Mouse (Mus musculus) left cerebral cortex, postnatal 4 days (tissue): ENCODE measurements around the gene Zfp993. TPM values are rescaled to one million over a fixed set of nuclear protein-coding genes. Genes with fewer than 3 reads are reported as not detected.
"Not testable (repeated sequence)": the region's sequence is repeated elsewhere in the genome, so short reads cannot be mapped to it uniquely, and the experiment has no call there.

Experiments used
- DNase-seq: peaks from one replicate; pipeline ENCODE4 v3.0.0-alpha.2; 2022
- intact Hi-C: fragments of 180-260 bp; cut with DNase I; formaldehyde crosslinking; loops from one replicate; pipeline ENCODE4 v1.15.1; 2025
- total RNA-seq, 2 experiments: library from RNA; stranded (reverse); gene quantifications; 2 replicates each; pipeline ENCODE4 v1.2.3; 2021

Gene Zfp993
- 1 to 10 TPM; 5.8 to 6.0 TPM for total RNA-seq

DNA sequence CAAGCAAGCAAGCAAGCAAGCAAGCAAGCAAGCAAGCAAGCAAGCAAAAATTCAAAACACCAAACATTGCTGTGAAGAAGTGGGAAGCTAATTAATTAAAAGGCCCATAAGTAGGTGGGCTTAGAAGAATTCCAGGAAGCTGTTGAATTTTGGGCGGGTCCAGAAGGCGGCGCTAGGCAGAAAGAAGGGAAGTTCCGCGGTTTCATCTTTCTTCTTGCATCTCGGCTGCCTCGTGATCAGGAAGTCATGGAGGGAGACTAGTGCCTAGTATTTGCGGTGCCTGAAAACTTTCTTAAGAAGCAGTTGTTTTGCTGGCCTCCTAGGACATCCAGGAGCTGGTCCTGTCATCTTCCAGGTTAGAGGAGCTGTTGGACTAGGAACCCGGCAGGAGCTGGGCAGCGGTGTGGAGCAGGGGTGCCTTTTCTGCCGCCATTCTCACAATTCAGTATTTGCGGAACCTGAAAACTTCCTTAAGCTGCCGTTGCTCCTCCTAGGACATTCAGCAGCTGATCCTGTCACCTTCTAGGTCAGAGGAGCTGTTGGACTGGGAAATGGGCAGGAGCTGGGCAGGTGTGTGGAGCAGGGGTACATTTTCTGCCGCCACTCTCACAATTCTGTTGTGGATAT, at the start of gene Zfp993:
TSS of gene Zfp993 (plus strand) at position 188 of the 627 bp plus-strand sequence.
- DNase-seq, intact Hi-C loops: not testable (repeated sequence)

GRCm38 (mm10) chr4:146579905-146580873, 30.6 kb upstream of the Zfp993 start:
- intact Hi-C loops: not testable (repeated sequence)

DNA sequence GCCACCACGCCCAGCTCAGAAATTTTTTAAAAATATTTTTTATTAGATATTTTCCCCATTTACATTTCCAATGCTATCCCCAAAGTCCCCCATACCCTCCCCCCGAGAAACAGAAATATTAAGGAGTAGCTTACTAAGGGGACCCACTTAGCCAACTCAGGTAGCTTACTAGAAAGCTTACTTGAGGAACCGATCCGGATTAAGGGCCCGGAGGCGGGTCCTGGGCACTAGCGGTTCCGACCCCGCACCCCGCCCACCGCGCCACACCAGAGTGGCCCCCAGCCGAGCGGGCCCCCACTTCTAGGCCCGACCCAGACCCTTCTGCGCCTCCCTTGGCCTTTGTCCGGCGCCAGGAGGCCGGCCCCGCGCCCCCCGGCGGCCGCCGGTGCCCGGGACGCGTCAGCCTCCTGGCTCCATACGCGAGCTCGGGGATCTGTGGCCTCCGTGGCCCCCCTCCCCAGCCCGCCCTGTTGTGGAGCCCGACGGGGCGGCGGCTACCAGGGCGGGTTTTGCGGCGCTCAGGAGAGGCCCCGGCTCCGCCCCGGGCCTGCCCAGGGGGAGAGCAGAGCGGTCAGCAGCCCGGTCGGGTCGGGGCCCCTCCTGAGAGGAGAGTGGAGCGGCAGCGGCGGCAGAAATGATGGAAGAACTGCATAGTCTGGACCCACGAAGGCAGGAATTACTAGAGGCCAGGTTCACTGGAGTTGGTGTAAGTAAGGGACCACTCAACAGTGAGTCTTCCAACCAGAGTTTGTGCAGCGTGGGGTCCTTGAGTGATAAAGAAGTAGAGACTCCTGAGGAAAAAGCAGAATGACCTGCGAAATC, 7.0 kb upstream of the Zfp993 start:
- not testable (repeated sequence) for DNase-seq

More at GRCm38 (mm10) chr4:146579905-146580873, 30.6 kb upstream of the Zfp993 start:
- not testable (repeated sequence) for DNase-seq

GRCm38 (mm10) chr4:146644367-146644766, 33.6 kb downstream of the Zfp993 start:
- intact Hi-C loops: not testable (repeated sequence)

More for the DNA sequence above, 7.0 kb upstream of the Zfp993 start:
- intact Hi-C loops: not testable (repeated sequence)

GRCm38 (mm10) chr4:146649641-146650040, 38.9 kb downstream of the Zfp993 start:
- DNase-seq, intact Hi-C loops: not testable (repeated sequence)

More at GRCm38 (mm10) chr4:146644367-146644766, 33.6 kb downstream of the Zfp993 start:
- not testable (repeated sequence) for DNase-seq

- DNase-seq, intact Hi-C loops: not testable (repeated sequence)
Observed at GRCm38 (mm10) chr4:146650115-146650514, 39.4 kb downstream of the Zfp993 start.

GRCm38 (mm10) chr4:146650639-146651038, 39.9 kb downstream of the Zfp993 start:
- DNase-seq, intact Hi-C loops: not testable (repeated sequence)

Other genes with a start within 250 kb of the Zfp993 start
- gene Zfp992, start 161.9 kb upstream of the Zfp993 start, total RNA-seq: 1 to 10 TPM; 8.7 to 8.8 TPM
- under 1 TPM; 0.54 to 0.97 TPM for gene Zfp981, start 108.9 kb upstream of the Zfp993 start, total RNA-seq